Comparison of ENCODE assay signal across 8 mouse cellular contexts in the genomic region with DNA sequence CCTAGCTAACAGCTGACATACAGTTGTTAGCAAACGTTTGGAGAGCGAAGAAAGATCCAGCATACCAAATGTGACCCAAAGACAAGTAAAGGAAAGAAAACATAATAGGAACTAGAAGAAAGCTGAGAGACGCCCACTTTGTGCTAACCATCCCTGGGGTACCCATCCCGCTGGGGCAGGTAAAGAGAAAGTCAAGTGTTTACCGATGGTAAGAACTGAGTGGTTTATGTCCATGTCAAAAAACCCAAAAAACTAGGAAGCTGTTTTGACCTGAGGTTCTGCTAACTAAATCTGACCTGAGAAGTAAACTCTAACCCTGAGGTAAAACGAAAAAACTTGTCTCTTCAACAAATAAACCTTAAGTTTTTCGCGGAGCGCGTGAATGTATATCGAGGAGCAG. TPM values are rescaled to one million over a fixed set of nuclear protein-coding genes. Genes with fewer than 3 reads are reported as not detected.
DNase-seq lines count a peak whose midpoint lies in the region; ATAC-seq and TF ChIP-seq lines count a peak whose summit lies in the region.

No protein-coding gene starts in this region.

- peak overlapping the region; percentile 61 for H3K4me3 ChIP-seq in kidney, embryonic 15.5 days (replicated peaks)
- H3K4me3 ChIP-seq in cortical plate, adult 2 months (ENCODE audit: insufficient read depth, low read length): peak overlapping the region; percentile 58
- H3K4me3 ChIP-seq in intestine, embryonic 14.5 days (ENCODE audit: low read depth, low read length): peak overlapping the region; percentile 74
- H3K4me3 ChIP-seq in midbrain, postnatal 0 days (ENCODE audit: low read depth, low read length): peak overlapping the region; percentile 64

- H3K36me3 ChIP-seq in kidney, embryonic 15.5 days: peaks cover 19% of the 10 kb centered on the region
- peaks cover 15% of the 10 kb centered on the region; the same call in 1 of the 2 replicates for H3K36me3 ChIP-seq in intestine, embryonic 14.5 days (ENCODE audit: control insufficient read depth, insufficient read depth, low read length)
- H3K36me3 ChIP-seq in midbrain, postnatal 0 days (ENCODE audit: insufficient read depth, low read length): no peaks in the 10 kb centered on the region

- DNase-seq in kidney, adult 11 months: no peak
- peak; percentile 53 for DNase-seq in intestine, embryonic 14.5 days (ENCODE audit: low spot score)
- DNase-seq in midbrain, postnatal 0 days (ENCODE audit: low spot score): no peak
- no peak for DNase-seq in cerebellum, postnatal 4 days (ENCODE audit: low spot score in 2 of 2)
- no peak for DNase-seq in left cerebral cortex, postnatal 14 days (ENCODE audit: low spot score in 2 of 2)
- no peak for DNase-seq in adipocyte (ENCODE audit: low spot score)

- no peak overlapping the region for H3K27ac ChIP-seq in kidney, embryonic 15.5 days
- H3K27ac ChIP-seq in cortical plate, adult 2 months (ENCODE audit: insufficient read depth, low read length): no peak overlapping the region
- H3K27ac ChIP-seq in intestine, embryonic 14.5 days (ENCODE audit: low read depth): no peak overlapping the region
- H3K27ac ChIP-seq in midbrain, postnatal 0 days (ENCODE audit: low read depth, low read length): no peak overlapping the region

- intact Hi-C loops in left cerebral cortex, postnatal 14 days (cut with DNase I): no loop called here

- no peak for TF ChIP-seq CTCF in cortical plate, adult 2 months (IDR thresholded peaks at IDR 0.05; ENCODE audit: extremely low read depth, insufficient read depth, low read length)
- TF ChIP-seq CTCF in midbrain, postnatal 0 days (IDR thresholded peaks at IDR 0.05): no peak

- ATAC-seq in kidney, embryonic 15.5 days (replicated peaks; ENCODE audit: low FRiP score): peak; percentile 9; the same call in 1 of the 2 replicates
- ATAC-seq in intestine, embryonic 14.5 days (replicated peaks; ENCODE audit: low FRiP score, low TSS enrichment, low read depth): peak; percentile 21; the same call in 1 of the 2 replicates
- no peak for ATAC-seq in midbrain, postnatal 0 days (ENCODE audit: low FRiP score)

- peak overlapping the region; percentile 60; the same call in 1 of the 2 replicates for H3K9ac ChIP-seq in kidney, embryonic 15.5 days
- 0 out of 2 replicates have a peak overlapping the region, but pooled peaks have one; percentile 10 for H3K9ac ChIP-seq in intestine, embryonic 14.5 days (ENCODE audit: low read length)
- H3K9ac ChIP-seq in midbrain, postnatal 0 days (replicated peaks; ENCODE audit: low read length, poor library complexity, severe bottlenecking): peak overlapping the region; percentile 34; the same call in 1 of the 2 replicates

- peaks cover 13% of the 10 kb centered on the region for H3K4me1 ChIP-seq in kidney, embryonic 15.5 days
- peaks cover 5% of the 10 kb centered on the region; the same call in 1 of the 2 replicates for H3K4me1 ChIP-seq in cortical plate, adult 2 months (ENCODE audit: control insufficient read depth, insufficient read depth, low read length)
- H3K4me1 ChIP-seq in intestine, embryonic 14.5 days (replicated peaks; ENCODE audit: control insufficient read depth, insufficient read depth, low read length): peaks cover 7% of the 10 kb centered on the region; the same call in 1 of the 2 replicates
- H3K4me1 ChIP-seq in midbrain, postnatal 0 days (ENCODE audit: insufficient read depth, low read length): peaks cover 8% of the 10 kb centered on the region; the same call in 1 of the 2 replicates

- H3K27me3 ChIP-seq in kidney, embryonic 15.5 days: no peaks in the 10 kb centered on the region
- H3K27me3 ChIP-seq in intestine, embryonic 14.5 days (replicated peaks; ENCODE audit: control insufficient read depth, insufficient read depth, low read length): no peaks in the 10 kb centered on the region
- H3K27me3 ChIP-seq in midbrain, postnatal 0 days (ENCODE audit: insufficient read depth, low read length): no peaks in the 10 kb centered on the region

- 14% methylated on average over 11 of the region's 11 CpGs for WGBS in kidney, embryonic 15.5 days
- WGBS in intestine, embryonic 14.5 days: 10% methylated on average over 11 of the region's 11 CpGs
- WGBS in midbrain, postnatal 0 days: 11% methylated on average over 11 of the region's 11 CpGs

- TF ChIP-seq POLR2A in cortical plate, adult 2 months (IDR thresholded peaks at IDR 0.05; ENCODE audit: extremely low read depth, insufficient read depth, low read length): no peak

- H3K9me3 ChIP-seq in kidney, embryonic 15.5 days (replicated peaks): no peaks in the 10 kb centered on the region
- no peaks in the 10 kb centered on the region for H3K9me3 ChIP-seq in intestine, embryonic 14.5 days (ENCODE audit: control insufficient read depth, low read length)
- no peaks in the 10 kb centered on the region for H3K9me3 ChIP-seq in midbrain, postnatal 0 days (ENCODE audit: low read length)

- peak overlapping the region; percentile 62 for H3K4me2 ChIP-seq in kidney, embryonic 15.5 days
- peak overlapping the region; percentile 79 for H3K4me2 ChIP-seq in intestine, embryonic 14.5 days (ENCODE audit: low read length)
- peak overlapping the region; percentile 66 for H3K4me2 ChIP-seq in midbrain, postnatal 0 days (ENCODE audit: low read depth, low read length, poor library complexity, severe bottlenecking)

RNA-seq across cellular contexts. Expression of gene Aste1, which starts 0.5 kb away (rescaled TPM):
- 15.5 and 15.9 TPM in 2 replicates for polyA plus RNA-seq in kidney, embryonic 15.5 days (2015; fragmentation: Nextera tagmentation; extraction: Ambion mirVana)
- 7.6 and 8.8 TPM in 2 replicates for polyA plus RNA-seq in cortical plate, adult 2 months (2012; rRNA removed)
- polyA plus RNA-seq in intestine, embryonic 14.5 days (2014; fragmentation: Nextera tagmentation; extraction: Ambion mirVana): 12.7 and 15.9 TPM in 2 replicates
- total RNA-seq in midbrain, postnatal 0 days (2014; rRNA removed): 7.3 and 9.4 TPM in 2 replicates
- polyA plus RNA-seq in midbrain, postnatal 0 days (2015; fragmentation: Nextera tagmentation; extraction: Ambion mirVana): 8.5 and 9.9 TPM in 2 replicates
- 10 to 100 TPM in 1 of 2 experiments, 1 to 10 TPM in 1; 9.5 to 10.8 TPM for total RNA-seq in left cerebral cortex, postnatal 14 days (2021)

RNA-seq across cellular contexts. Expression of gene Nek11, which starts 0.6 kb away (rescaled TPM):
- polyA plus RNA-seq in kidney, embryonic 15.5 days (2015; fragmentation: Nextera tagmentation; extraction: Ambion mirVana): 0.40 and 0.57 TPM in 2 replicates
- 1.1 and 1.6 TPM in 2 replicates for polyA plus RNA-seq in cortical plate, adult 2 months (2012; rRNA removed)
- 0.08 and 0.16 TPM in 2 replicates for polyA plus RNA-seq in intestine, embryonic 14.5 days (2014; fragmentation: Nextera tagmentation; extraction: Ambion mirVana)
- 1.4 and 3.1 TPM in 2 replicates for total RNA-seq in midbrain, postnatal 0 days (2014; rRNA removed)
- polyA plus RNA-seq in midbrain, postnatal 0 days (2015; fragmentation: Nextera tagmentation; extraction: Ambion mirVana): 2.7 and 3.6 TPM in 2 replicates
- 1 to 10 TPM; 1.4 to 1.5 TPM for total RNA-seq in left cerebral cortex, postnatal 14 days (2021)

Comparison
In these comparisons a context has a peak if more than half of its experiments do, and no peak if none do; other contexts are left out.
1. H3K9ac ChIP-seq: peak in every context shown above with its lines; median percentile 60 in kidney, embryonic 15.5 days; 34 in midbrain, postnatal 0 days; 10 in intestine, embryonic 14.5 days.